Mouse (Mus musculus): Measurements from ENCODE around the gene Gm36176.
"Not testable (repeated sequence)": the region's sequence is repeated elsewhere in the genome, so short reads cannot be mapped to it uniquely, and the experiment has no call there.

Gm36176 gene

DNA sequence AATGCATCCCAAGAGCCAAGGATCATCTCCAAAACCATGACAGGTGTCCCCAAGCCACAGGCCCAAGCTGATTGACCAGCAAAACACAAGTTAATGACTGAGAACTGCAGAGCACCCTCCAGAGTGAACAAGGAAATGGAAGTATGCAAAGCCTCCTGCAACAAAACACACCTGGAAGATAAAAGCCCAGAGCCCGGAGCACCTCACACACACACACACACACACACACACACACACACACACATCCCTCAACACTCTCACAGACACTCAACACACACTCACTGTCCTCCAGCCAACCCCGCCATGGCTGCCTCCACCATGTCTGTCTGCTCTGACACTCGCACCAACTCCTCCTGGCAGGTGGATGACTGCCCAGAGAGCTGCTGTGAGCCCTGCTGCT is at the start of gene Gm36176:
Gene Gm36176 (plus strand): TSS at position 301 of the 400 bp plus-strand sequence.
- no peak for DNase-seq (ENCODE audit: low read depth, low spot score)

DNA sequence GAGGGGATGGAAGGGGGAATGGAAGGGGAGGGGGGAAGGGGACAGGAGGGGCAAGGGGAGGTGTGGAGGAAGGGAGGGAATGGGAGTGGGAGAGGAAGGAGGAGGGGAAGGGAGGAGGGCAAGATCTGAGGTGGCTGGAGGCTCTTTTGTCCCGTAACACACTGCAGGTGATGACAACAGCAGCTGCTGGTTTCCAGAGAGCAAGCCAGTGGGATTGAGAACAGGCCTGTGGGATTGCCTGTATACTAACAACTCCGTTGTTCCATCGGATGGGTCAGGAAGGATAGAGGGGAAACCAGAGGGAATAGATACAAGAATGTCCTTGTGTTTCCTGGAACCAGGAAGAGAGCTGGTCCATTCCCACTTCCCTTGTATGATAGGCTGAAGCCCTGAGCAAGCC is 48.9 kb upstream of the Gm36176 start:
- DNase-seq (ENCODE audit: low read depth, low spot score), result no peak

DNA sequence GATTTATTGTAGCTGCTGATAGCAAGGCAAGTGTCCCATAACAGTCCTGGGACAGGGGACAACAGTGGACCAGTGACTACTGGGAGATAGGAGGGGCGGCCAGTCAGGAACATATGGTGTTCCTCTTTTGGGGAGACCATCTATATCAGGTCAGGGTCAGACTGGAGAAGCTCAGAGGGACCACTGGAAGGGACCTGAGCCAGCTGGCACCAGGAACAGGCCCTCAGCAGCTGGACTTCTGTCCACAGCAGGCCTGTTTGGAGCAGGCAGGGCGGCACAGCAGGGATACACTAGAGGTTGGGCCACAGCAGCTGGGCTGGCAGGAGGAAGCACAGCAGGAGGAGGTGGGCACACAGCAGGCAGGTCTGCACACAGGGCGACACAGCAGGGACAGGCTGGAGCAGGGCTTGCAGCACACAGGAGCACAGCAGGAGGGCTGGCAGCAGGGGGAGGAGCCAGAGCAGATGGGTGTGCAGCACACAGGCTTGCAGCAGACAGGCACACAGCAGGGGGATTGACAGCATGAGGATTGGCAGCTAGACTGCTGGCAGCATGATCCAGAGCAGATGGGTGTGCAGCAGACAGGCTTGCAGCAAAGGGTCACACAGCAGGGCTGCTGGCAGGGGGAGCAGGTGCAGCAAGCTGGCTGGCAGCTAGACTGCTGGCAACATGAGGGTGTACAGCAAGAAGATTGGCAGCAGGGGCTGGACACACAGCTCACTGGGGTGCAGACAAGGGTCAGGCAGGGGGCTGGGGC is 48.3 kb upstream of the Gm36176 start:
- DNase-seq (ENCODE audit: low read depth, low spot score), result not testable (repeated sequence)

DNA sequence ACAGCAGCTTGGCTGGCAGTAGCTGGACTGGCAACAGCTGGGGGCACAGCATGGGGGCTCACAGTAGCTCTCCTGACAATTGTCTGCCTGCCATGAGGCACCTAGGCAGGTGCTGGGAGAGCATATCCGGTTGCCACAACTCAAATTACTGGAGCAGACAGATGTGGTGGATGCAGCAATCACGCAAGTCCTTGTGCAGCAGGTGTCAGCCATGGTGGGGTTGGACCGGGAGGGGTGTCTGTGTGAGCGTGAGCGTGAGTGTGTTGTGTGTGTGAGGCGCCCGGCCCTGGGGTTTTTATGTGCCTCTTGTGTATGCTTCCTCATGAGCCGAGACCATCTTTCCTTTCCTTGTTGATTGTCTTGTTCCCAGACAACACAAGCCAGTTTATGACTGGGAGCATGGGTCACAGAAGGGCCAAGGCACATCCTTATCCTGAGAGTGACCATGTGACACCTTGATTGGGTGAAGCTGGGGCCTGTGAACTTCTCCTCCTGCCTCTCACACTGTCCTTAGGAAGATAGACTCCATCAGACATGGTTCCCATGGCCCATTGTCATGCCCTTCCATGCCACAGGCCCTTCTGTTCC is 47.6 kb upstream of the Gm36176 start, which contains the start of gene Gm19668:
Gene Gm19668 (minus strand): TSS at position 213 of the 588 bp plus-strand sequence.
- no peak for DNase-seq (ENCODE audit: low read depth, low spot score)

DNA sequence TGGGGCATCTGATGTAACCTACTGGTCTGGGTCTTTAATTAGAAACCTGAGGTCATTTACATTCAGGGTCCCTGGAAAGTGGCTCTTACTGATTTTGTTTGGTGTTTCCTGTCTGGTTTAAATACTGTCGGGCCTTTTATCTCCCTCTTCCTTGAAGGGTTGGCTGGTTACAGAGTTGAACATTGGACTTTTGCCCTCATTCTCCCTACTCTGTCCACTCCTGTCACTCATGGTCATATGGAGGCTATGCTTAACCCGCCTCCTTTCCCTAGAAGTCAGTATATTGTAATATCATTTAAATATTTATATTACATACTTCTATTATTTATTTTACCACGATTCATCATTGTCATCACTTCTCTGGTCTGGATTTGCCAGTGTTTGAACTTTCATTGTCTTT is 42.5 kb upstream of the Gm36176 start:
- DNase-seq (ENCODE audit: low read depth, low spot score), result no peak

DNA sequence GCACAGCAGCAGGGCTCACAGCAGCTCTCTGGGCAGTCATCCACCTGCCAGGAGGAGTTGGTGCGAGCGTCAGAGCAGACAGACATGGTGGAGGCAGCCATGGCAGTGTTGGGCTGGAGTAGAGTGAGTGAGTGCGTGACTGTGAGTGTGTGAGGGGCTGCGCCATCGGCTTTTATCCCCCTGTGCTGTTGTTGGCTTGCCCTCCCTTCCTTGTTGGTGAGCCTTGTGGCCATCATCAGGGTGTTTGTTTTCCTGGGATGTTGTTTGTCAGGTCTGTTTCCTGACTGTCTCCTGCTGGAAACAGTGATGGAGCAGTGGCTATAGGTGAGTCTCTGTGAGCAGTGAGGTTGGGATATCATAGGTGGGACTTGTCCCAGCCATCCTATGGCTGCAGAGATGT is 34.9 kb upstream of the Gm36176 start, which contains the start of gene Gm9507:
Gene Gm9507 (minus strand): TSS at position 101 of the 400 bp plus-strand sequence.
- no peak for DNase-seq (ENCODE audit: low read depth, low spot score)

DNA sequence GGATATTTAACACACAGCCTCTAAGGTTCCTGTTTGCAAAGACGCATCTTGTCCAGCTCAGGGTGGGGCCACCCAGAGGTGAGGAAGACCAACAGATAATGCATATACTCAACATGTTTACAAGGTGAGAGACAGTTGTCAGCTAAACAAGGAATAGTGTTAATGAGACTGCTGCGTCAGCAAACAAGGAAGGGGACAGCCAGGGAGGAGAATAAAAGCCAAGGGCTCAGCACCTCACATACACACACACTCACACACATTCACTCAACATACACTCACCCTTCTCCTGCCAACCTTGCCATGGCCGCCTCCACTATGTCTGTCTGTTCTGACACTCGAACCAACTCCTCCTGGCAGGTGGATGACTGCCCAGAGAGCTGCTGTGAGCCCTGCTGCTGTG is 32.2 kb upstream of the Gm36176 start, which contains the start of gene Gm2696:
Gene Gm2696 (plus strand): TSS at position 301 of the 400 bp plus-strand sequence.
- DNase-seq (ENCODE audit: low read depth, low spot score), result no peak

DNA sequence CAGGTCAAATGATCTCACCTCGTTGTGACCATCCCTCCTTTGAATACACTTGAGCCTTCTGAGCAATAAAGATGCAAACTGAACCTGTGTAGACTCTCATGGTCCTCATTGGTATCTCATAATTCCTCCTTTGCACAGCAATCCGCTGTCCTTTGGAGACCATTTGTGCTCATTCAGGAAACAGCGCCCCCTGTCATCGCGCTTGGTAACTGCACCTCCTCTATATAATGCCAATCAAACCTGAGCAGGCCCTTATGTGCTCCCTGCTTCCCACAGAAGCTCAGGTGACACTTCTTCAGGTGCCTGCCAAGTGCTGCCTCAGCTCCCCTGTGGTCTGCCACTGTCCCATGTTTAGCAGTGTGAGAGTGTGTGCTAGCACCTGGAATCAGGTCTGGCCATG is 31.1 kb upstream of the Gm36176 start:
- DNase-seq (ENCODE audit: low read depth, low spot score), result no peak

DNA sequence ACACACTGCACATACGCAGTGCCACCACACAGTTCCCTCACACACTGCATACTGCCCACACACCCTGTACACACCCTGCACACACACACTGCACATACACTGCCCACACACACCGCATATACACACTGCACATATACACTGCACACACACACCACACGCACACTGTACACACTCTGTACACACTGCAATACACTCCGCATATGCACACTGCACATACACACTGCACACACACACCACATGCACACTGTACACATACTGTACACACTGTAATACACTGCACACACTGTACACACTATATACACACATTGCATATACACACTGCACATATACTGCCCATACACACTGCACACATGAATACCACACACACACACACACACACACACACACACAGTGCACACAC is 28.1 kb upstream of the Gm36176 start:
- no peak for DNase-seq (ENCODE audit: low read depth, low spot score)

DNA sequence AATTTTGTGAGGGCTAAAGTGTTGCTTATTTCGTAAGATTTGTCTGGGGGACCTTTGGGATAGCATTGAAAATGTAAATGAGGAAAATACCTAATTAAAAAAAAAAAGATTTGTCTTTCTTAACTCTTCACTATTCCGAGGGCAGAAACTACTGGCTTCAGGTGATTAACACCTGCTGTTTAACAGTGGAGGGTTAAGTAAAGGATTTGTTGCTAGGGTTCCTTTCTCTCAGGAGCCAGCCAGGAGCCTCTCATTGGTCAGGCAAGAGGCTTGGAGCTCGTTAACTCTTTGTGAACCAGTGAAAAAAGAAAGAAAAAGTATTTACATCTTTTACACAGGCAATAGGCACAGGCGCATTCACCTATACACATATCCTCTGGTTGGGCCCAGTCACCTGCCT is 27.4 kb upstream of the Gm36176 start:
- DNase-seq (ENCODE audit: low read depth, low spot score), result no peak

DNA sequence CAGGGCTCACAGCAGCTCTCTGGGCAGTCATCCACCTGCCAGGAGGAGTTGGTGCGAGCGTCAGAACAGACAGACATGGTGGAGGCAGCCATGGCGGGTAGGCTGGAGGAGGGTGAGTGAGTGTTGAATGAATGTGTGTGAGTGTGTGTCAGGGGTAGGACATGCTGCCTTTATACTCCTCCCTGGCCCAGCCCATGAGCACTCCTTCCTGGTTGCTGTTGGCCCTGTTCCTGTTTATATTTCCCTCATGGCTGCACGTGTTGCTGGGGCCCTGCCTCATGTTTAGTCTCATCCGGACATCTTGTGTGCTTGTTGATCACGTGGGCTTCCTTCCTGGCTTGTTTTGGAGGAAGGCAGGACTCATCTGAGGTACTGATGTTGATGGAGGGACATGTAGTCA is 19.7 kb upstream of the Gm36176 start, which contains the start of gene Krtap10-4:
Gene Krtap10-4 (minus strand): TSS at position 145 of the 400 bp plus-strand sequence.
- no peak for DNase-seq (ENCODE audit: low read depth, low spot score)

DNA sequence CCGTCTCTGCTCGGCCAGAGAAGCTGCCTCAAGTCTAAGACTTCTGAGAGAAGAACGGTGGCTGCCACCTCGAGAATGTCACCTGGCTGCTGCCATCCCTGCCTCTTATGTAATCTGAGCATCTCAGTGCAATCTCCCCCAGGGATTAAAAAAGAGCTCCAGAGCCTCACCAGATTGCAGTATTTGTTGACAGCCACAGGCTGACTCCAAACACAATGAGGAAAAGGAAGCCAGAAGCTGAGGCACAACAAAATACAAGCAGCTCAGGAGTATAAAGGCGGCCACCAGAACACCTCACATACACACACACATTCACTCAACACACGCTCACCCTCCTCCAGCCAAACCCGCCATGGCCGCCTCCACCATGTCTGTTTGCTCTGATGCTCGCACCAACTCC is 11.0 kb upstream of the Gm36176 start, which contains the start of gene Krtap10-10:
Gene Krtap10-10 (plus strand): TSS at position 301 of the 400 bp plus-strand sequence.
- DNase-seq (ENCODE audit: low read depth, low spot score), result no peak

DNA sequence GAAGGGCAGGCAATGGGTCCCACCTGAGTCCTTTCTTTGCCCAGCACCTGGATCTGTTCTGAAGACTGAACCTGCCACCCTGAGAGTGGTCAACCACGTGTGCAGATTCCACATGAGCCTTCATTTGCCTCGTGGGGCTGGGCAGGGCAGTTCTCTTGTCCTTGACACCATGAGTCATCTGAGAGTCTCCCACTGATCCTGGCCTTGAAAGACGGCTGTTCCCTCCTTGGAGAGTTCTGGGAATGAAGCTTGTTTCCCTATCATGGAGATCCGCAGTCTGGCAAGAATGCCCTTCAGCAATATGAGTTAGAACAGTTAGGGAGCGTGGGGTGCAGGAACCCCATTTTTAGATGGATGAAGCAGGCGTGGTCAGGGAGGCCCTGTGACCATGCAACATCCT is 7.6 kb upstream of the Gm36176 start:
- no peak for DNase-seq (ENCODE audit: low read depth, low spot score)

DNA sequence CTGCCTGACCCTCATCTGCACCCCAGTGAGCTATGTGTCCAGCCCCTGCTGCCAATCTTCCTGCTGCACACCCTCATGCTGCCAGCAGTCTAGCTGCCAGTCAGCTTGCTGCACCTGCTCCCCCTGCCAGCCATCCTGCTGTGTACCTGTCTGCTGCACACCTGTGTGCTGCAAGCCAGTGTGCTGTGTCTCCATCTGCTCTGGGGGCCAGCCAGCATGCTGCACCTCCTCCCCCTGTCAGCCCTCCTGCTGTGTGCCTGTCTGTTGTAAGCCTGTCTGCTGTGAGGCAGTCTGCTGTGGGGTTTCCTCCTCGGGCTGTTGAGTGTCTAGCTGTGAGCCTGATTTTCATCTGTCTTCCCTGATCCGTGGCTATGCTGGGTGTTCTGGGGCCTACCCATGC is 358 bp downstream of the Gm36176 start:
- no peak for DNase-seq (ENCODE audit: low read depth, low spot score)

DNA sequence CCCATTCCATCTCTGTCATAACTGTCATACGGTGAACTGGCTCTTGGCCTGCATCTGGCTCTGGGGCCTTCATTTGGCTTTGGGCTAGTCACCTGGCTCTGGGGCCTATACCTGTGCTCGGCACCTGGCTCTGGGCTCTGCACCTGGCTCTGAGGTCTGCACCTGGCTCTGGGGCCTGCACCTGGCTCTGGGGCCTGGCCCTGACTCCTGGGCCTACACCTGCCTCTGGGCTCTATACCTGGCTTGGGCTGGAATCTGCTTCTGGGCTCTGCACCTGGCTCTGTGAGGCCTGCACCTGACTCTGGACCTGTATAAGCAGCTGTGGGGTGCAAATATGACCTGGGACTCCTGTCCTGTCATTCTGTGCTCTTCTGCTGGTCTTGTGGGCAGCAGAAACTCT is 935 bp downstream of the Gm36176 start:
- DNase-seq (ENCODE audit: low read depth, low spot score), result no peak

DNA sequence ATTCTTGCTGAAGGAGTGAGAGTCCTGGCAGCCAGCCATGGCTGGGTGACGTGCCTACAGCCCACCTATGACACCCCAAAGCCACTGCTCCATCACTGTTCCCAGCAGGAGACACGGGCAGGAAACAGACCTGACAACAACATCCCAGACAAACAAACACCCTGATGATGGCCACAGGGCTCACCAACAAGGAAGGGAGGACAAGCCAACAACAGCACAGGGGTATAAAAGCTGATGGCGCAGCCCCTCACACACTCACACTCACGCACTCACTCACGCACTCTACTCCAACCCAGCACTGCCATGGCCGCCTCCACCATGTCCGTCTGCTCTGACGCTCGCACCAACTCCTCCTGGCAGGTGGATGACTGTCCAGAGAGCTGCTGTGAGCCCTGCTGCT is 6.0 kb downstream of the Gm36176 start, which contains the start of gene Gm10318:
Gene Gm10318 (plus strand): TSS at position 301 of the 400 bp plus-strand sequence.
- no peak for DNase-seq (ENCODE audit: low read depth, low spot score)

DNA sequence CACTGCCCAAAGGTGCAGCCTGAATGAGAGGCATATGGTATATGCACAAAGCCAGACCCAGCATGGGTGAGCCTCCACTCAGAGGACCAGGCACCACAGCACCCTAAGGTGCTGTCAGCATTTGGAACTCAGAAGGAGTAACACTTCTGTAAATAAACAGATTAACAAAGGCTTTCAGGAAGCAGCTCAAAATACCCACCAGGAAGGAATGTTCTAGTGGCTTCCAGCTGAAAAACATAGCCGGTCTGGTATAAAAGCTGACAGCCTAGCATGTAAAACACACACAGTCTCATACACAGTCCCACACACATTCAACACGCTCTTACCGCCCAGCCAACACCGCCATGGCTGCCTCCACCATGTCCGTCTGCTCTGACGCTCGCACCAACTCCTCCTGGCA is 15.1 kb downstream of the Gm36176 start, which contains the start of gene Gm3285:
Gene Gm3285 (plus strand): TSS at position 301 of the 400 bp plus-strand sequence.
- DNase-seq (ENCODE audit: low read depth, low spot score), result no peak

DNA sequence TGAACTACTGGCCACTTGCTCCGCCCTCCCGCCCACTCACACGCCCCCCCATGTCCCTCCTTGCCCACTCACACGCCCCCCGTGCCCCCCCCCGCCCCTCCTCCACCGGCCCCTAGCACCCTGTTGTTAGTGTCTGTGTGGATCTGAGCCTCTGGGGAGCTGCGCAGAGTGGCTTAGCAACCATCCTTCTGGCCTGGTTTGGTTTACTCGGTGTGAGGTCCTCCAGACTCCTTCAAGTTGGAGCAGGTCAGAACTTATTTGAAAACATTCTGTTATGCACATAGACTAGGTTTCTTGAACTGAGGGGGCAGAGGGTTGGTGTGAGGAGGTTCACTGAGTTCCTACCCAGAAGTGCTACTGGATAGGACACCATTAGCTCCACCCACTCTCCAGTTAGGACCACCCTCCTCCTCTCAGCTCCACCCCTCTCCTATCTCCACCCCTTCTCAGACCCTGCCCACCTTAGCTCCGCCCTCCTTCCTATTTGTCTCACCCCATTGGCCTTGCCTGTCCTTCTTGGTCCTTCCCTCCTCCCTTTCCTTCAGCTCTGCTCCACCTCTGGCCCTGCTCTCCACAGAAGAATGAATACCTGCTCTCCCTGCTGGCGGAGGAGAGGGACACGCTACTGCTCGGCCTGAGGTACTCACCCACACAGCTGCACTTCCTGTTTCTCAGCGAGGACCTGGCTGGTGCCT is 17.6 kb downstream of the Gm36176 start:
- DNase-seq (ENCODE audit: low read depth, low spot score), result peak; percentile 78

DNA sequence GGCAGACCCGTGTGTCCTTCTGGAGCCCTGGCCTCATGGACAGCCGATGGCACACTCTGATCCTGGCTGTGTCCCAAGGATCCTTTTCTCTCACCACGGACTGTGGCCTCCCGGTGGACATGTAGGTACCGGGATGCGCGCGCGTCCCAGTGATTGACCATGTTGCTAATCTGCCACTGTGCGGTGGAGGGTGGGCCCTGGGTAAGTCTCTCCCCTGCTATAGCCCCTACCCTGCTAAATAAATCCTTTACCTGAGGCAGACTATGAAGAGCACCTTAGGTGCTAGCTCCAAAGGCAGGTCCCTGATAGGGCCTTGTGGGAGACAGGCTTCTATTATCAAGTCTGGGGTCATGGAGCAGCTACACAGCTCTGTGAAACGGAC is 18.1 kb downstream of the Gm36176 start:
- no peak for DNase-seq (ENCODE audit: low read depth, low spot score)

DNA sequence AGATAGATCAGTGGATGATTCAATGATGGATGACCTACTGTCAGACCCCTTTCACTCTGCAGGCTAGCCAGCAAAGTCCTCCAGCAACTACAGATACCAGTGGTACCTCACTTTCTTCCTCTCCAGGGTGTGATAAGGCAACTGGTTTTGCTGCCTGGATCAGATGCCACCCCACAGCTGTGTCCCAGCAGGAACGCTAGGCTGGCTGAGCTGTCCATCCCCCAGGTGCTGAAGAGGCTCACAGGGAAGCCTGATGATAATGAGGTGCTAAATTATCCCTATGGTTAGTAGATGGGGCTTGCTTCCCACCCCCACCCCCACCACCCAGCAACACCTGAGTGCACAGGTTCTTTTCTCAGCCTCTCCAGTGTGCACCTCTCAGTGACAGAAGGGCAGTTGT is 20.9 kb downstream of the Gm36176 start:
- DNase-seq (ENCODE audit: low read depth, low spot score), result no peak

DNA sequence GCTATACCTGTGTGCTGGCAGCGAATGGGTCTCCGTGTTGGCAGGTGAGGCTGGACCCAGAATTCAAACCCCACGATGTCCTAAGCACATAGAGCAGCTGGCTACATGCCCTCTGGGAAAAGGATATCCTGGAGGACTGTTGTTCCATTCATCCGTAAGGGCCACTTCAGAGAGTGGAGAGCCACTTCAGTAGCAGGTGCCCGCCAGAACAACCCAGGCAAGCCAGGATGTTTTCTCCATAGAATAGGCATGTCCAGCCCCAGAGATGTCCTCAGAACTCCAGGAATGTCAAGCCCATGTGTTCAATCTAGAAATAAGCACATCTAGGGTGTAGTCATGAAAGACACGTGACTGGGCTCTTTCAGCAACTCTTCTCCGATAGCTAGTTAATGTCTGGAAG is 23.0 kb downstream of the Gm36176 start:
- no peak for DNase-seq (ENCODE audit: low read depth, low spot score)

DNA sequence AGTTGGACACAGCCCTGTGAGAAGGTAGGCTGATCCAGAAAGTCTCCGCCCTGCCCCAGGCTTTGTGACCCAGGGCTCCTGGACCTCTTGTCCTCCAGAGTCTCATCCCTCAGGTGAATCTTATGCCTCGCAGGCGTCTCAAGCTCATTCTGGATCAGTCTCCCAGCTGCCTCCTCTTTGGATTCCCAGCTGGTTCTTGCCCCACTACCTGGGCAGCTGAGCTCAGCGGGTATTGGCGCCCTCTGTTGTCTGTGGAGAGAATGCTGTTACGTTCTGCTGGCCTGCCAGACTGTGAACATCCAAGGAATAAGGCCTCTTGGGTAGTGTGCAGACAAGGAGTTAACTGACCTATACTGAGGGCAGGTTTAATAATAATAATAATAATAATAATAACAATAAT is 32.4 kb downstream of the Gm36176 start:
- DNase-seq (ENCODE audit: low read depth, low spot score), result no peak
